Mouse (Mus musculus): ENCODE data around the gene Sprr2b. TPM values are rescaled to one million over a fixed set of nuclear protein-coding genes. Genes with fewer than 3 reads are reported as not detected.
"Not testable (repeated sequence)": the region's sequence is repeated elsewhere in the genome, so short reads cannot be mapped to it uniquely, and the experiment has no call there.

Gene Sprr2b
- polyA plus RNA-seq (2016; fragmentation: Nextera tagmentation; extraction: Ambion mirVana) = not detected in 2 replicates

DNA sequence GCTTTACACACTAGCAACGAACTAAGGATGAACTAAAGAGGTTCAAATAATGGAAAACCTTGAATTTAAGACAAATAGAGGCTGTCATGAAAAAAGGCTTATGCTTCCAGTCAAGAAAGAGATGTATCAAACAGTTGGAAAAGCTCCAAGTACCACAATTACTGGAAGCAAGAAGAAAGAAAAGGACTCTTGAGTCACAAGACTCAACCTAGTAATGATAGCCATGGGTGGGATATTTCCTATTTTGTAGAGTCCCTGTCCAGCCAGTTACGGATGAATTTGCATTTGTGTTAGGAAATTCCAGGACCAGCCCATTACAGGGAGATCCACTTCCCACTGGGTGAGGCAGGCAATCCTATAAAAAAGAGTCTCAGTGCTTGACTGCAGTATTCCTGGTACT is at the start of gene Sprr2b:
Gene Sprr2b (plus strand): TSS at position 301 of the 400 bp plus-strand sequence.
- Histone ChIP-seq H3K4me1 (no peaks in the 10 kb centered on the region), H3K27ac (replicated peaks) (no peak within 1 kb of the TSS), H3K9ac (replicated peaks) (no peak within 1 kb of the TSS), H3K4me2 (replicated peaks) (no peak within 1 kb of the TSS), H3K9me3 (no peaks in the 10 kb centered on the region), H3K36me3 (no peaks in the 10 kb centered on the region), H3K27me3 (no peaks in the 10 kb centered on the region), H3K4me3 (no peak within 1 kb of the TSS)
- 79% methylated on average over 2 of the region's 2 CpGs for WGBS
- ATAC-seq (ENCODE audit: low FRiP score, low read depth) = no peak

DNA sequence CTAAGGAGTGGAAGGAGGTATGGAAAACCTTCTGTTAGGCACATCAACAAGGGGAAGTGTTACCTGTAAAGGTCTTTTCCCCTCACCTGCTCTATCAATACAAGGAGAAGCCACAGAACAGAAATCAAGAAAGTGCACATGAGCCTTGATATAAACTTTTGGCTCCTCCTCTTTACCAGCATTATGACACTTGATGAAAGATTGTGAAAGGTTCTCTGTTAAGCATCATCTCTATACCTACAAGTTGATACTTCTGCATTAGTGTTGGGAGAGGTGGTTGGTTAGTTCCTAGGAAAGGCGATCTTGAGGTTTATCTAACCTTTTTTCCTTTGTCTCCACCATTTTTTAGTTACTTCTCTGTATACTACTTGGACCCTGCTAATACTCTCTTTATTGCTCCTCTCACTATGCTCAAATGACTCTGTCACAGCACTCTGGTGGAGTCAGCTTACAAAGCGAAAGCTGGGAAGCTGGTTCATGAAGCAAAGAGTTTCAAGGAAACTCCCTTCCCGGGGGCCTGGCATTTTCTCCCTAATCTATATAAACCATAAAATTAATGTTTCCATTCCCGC is 44.9 kb upstream of the Sprr2b start:
- ATAC-seq (ENCODE audit: low FRiP score, low read depth); H3K9ac ChIP-seq (replicated peaks); H3K27ac ChIP-seq (replicated peaks); H3K4me2 ChIP-seq (replicated peaks); H3K4me1 ChIP-seq; H3K4me3 ChIP-seq; H3K9me3 ChIP-seq; H3K36me3 ChIP-seq; H3K27me3 ChIP-seq: not testable (repeated sequence)
- no CpG with 5 or more reads among the region's 4 CpGs for WGBS

DNA sequence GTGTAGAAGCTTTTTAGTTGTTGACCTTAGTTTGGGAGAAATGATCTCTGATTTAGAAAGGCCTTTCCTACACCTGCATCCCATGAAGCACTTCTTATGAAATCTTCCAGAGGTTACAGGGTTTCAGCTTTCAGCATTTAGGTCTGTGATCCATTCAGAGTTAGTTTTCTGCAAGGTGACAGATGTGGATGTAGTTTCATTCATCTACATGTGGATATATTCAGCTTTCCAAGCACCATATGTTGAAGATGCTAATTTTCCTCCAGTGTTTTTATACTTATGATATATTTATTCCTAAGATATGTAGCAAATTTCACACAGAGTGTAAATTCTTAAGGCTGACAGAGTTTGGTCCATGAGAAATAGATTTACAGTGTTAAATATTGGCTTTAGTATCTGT is 42.9 kb upstream of the Sprr2b start:
- H3K27ac ChIP-seq (replicated peaks); H3K4me3 ChIP-seq; ATAC-seq (ENCODE audit: low FRiP score, low read depth); H3K4me1 ChIP-seq; H3K9me3 ChIP-seq; H3K9ac ChIP-seq (replicated peaks); H3K36me3 ChIP-seq; H3K27me3 ChIP-seq; H3K4me2 ChIP-seq (replicated peaks): not testable (repeated sequence)

DNA sequence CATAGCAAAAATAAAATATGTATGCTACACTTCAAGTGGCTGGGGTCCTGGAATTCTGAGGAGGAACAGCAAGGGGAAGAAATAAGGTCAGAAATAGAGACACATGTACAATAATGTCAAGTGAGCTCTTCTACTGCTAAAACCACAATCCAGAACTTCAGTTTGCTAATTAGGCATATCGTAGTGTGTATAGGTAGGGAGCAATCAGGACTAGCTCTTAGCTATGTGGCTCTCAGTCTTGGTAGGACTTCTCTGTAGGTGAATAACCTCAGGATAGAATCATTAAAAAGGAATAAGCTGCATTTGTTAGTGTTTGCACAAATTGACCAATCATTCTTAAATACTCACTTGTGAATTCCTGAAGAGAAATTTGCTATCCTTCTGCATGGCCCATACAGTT is 42.4 kb upstream of the Sprr2b start:
- H3K36me3 ChIP-seq; H3K9ac ChIP-seq (replicated peaks); H3K4me3 ChIP-seq; H3K27me3 ChIP-seq; H3K27ac ChIP-seq (replicated peaks); H3K4me1 ChIP-seq; ATAC-seq (ENCODE audit: low FRiP score, low read depth); H3K4me2 ChIP-seq (replicated peaks); H3K9me3 ChIP-seq: not testable (repeated sequence)
- no CpG with 5 or more reads among the region's 1 CpGs for WGBS

GRCm38 (mm10) chr3:92279663-92280062 is 36.8 kb upstream of the Sprr2b start:
- H3K27ac ChIP-seq (replicated peaks); H3K4me1 ChIP-seq; H3K4me3 ChIP-seq; ATAC-seq (ENCODE audit: low FRiP score, low read depth); H3K27me3 ChIP-seq; H3K9me3 ChIP-seq; H3K36me3 ChIP-seq; H3K4me2 ChIP-seq (replicated peaks); H3K9ac ChIP-seq (replicated peaks): not testable (repeated sequence)

GRCm38 (mm10) chr3:92280963-92281606 is 35.3 kb upstream of the Sprr2b start:
- not testable (repeated sequence) for H3K4me1 ChIP-seq; ATAC-seq (ENCODE audit: low FRiP score, low read depth); H3K4me3 ChIP-seq

GRCm38 (mm10) chr3:92285101-92285500 is 31.3 kb upstream of the Sprr2b start, which contains the start of gene Sprr2a3:
Gene Sprr2a3 (plus strand): TSS chr3:92285417.
- 97% methylated on average over 1 of the region's 1 CpGs for WGBS
- H3K36me3 ChIP-seq; H3K9ac ChIP-seq (replicated peaks); H3K9me3 ChIP-seq; H3K4me2 ChIP-seq (replicated peaks); H3K27ac ChIP-seq (replicated peaks); ATAC-seq (ENCODE audit: low FRiP score, low read depth); H3K4me1 ChIP-seq; H3K27me3 ChIP-seq; H3K4me3 ChIP-seq: not testable (repeated sequence)

More at GRCm38 (mm10) chr3:92280963-92281606, 35.3 kb upstream of the Sprr2b start:
- not testable (repeated sequence) for H3K4me2 ChIP-seq (replicated peaks); H3K27me3 ChIP-seq; H3K9me3 ChIP-seq; H3K27ac ChIP-seq (replicated peaks); H3K36me3 ChIP-seq; H3K9ac ChIP-seq (replicated peaks)
- WGBS = 94% methylated on average over 5 of the region's 12 CpGs

DNA sequence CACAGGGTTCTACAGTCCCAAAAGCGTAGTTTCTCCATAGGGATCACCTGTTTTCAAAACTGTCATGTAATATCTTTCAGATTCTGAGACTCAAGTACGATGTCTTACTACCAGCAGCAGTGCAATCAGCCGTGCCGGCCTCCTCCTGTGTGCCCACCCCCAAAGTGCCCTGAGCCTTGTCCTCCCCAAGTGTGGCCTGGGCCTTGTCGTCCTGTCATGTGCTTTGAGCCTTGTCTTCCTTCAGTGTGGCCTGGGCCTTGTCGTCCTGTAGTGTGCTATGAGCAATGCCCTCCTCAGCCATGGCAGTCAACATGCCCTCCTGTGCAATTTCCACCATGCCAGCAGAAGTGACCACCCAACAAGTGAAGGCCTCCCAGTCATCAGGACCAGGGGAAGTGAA is 27.9 kb upstream of the Sprr2b start:
- 65% methylated on average over 6 of the region's 6 CpGs for WGBS
- ATAC-seq (ENCODE audit: low FRiP score, low read depth); H3K27me3 ChIP-seq; H3K4me2 ChIP-seq (replicated peaks); H3K9me3 ChIP-seq; H3K4me1 ChIP-seq; H3K27ac ChIP-seq (replicated peaks); H3K4me3 ChIP-seq; H3K36me3 ChIP-seq; H3K9ac ChIP-seq (replicated peaks): not testable (repeated sequence)

GRCm38 (mm10) chr3:92307406-92307805 is 9.0 kb upstream of the Sprr2b start:
- H3K9me3 ChIP-seq = no peaks in the 10 kb centered on the region
- H3K4me2 ChIP-seq (replicated peaks) = no peak overlapping the region
- H3K27me3 ChIP-seq = no peaks in the 10 kb centered on the region
- no peaks in the 10 kb centered on the region for H3K36me3 ChIP-seq
- no peak overlapping the region for H3K9ac ChIP-seq (replicated peaks)
- no peak overlapping the region for H3K27ac ChIP-seq (replicated peaks)
- no peak overlapping the region for H3K4me3 ChIP-seq
- H3K4me1 ChIP-seq = no peaks in the 10 kb centered on the region
- 94% methylated on average over 1 of the region's 1 CpGs for WGBS
- no peak for ATAC-seq (ENCODE audit: low FRiP score, low read depth)

GRCm38 (mm10) chr3:92317384-92317783 is 964 bp downstream of the Sprr2b start:
- Histone ChIP-seq H3K27ac (replicated peaks) (no peak overlapping the region), H3K4me3 (no peak overlapping the region), H3K36me3 (no peaks in the 10 kb centered on the region), H3K27me3 (no peaks in the 10 kb centered on the region), H3K4me1 (no peaks in the 10 kb centered on the region), H3K9me3 (no peaks in the 10 kb centered on the region), H3K9ac (replicated peaks) (no peak overlapping the region), H3K4me2 (replicated peaks) (no peak overlapping the region)
- ATAC-seq (ENCODE audit: low FRiP score, low read depth) = no peak
- WGBS = 73% methylated on average over 2 of the region's 2 CpGs

DNA sequence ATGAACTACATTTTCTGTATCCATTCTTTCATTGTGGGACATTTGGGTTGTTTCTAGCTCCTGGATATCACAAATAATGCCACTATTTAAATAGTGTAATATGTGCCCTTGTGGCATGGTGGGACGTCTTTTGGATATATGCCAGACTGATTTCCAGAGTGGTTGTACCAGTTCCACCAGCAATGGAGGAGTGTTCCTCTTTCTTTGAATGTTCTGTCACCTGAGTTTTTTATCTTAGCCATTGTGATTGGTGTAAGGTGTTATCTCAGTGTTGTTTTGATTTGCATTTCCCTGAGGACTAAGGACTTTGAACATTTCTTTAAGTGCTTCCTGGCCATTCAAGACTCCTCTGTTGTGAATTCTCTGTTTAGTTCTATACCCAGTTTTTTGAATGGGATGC is 19.9 kb downstream of the Sprr2b start:
- Histone ChIP-seq H3K4me1 (no peaks in the 10 kb centered on the region), H3K27me3 (no peaks in the 10 kb centered on the region), H3K27ac (replicated peaks) (no peak overlapping the region), H3K4me2 (replicated peaks) (no peak overlapping the region), H3K9me3 (no peaks in the 10 kb centered on the region), H3K9ac (replicated peaks) (no peak overlapping the region), H3K4me3 (no peak overlapping the region), H3K36me3 (no peaks in the 10 kb centered on the region)
- ATAC-seq (ENCODE audit: low FRiP score, low read depth) = no peak
- 83% methylated on average over 1 of the region's 1 CpGs for WGBS

- H3K9ac ChIP-seq (replicated peaks) = no peak within 1 kb of the TSS
- H3K4me3 ChIP-seq = no peak within 1 kb of the TSS
- H3K4me2 ChIP-seq (replicated peaks) = no peak within 1 kb of the TSS
- no peaks in the 10 kb centered on the region for H3K36me3 ChIP-seq
- H3K27ac ChIP-seq (replicated peaks) = no peak within 1 kb of the TSS
- ATAC-seq (ENCODE audit: low FRiP score, low read depth) = no peak
- no peaks in the 10 kb centered on the region for H3K27me3 ChIP-seq
- no peaks in the 10 kb centered on the region for H3K9me3 ChIP-seq
- 93% methylated on average over 5 of the region's 5 CpGs for WGBS
- no peaks in the 10 kb centered on the region for H3K4me1 ChIP-seq
Observed at GRCm38 (mm10) chr3:92338840-92339239, 22.4 kb downstream of the Sprr2b start, which contains the start of gene Sprr2d. Gene Sprr2d (plus strand): TSS chr3:92339140.

DNA sequence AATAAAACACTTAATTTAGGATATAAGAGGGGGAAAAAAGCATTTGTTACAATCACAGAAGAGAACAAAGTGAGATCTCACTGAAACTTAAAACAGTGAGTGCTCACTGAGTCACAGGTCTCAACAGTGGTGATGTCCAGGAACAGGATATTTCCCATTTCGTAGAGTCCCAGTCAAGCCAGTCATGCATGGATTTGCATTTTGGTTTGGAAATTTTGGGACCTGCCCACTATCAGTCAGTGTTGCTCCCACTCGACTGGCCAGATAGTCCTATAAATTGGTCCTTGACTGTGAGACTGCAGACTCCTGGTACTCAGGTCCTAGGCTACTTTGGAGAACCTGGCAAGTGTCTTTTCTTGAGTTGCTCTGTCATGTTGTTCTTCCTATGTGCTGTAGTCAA is 35.4 kb downstream of the Sprr2b start, which contains the start of gene Sprr2e:
Gene Sprr2e (plus strand): TSS at position 301 of the 400 bp plus-strand sequence.
- Histone ChIP-seq H3K4me2 (replicated peaks) (no peak within 1 kb of the TSS), H3K4me3 (no peak within 1 kb of the TSS), H3K36me3 (no peaks in the 10 kb centered on the region), H3K27me3 (no peaks in the 10 kb centered on the region), H3K4me1 (no peaks in the 10 kb centered on the region), H3K9ac (replicated peaks) (no peak within 1 kb of the TSS), H3K27ac (replicated peaks) (no peak within 1 kb of the TSS), H3K9me3 (no peaks in the 10 kb centered on the region)
- 90% methylated on average over 2 of the region's 2 CpGs for WGBS
- ATAC-seq (ENCODE audit: low FRiP score, low read depth) = no peak
